Mouse (Mus musculus): Measurements from ENCODE around the gene Cdc42ep2.

DNA sequence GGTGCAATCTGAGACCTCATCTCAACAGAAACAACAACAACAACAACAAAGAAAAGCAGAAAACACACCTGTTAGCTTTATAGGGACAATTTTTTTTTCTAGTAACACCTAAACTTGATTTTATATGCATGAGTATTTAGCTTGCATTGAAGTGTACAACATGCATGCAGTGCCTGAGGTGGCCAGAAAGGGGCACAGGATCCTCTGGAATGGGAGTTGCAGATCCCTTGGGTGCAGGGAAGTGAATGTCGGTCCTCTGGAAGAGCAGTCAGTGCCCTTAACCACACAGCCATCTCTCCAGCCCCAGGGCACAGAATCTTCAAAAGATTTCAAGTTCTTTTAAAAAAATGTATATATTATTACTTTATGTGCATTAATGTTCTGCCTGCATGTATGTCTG, 38.0 kb upstream of the Cdc42ep2 start:
- TF ChIP-seq CTCF (IDR thresholded peaks at IDR 0.05; ENCODE audit: low read depth, low read length) (no peak), TAL1 (conservative IDR thresholded peaks at IDR 0.05; ENCODE audit: low read depth, low read length) (no peak)

All from G1E (cell line).